Mouse (Mus musculus): ENCODE data around the gene Acnat2.
"Not testable (repeated sequence)": the region's sequence is repeated elsewhere in the genome, so short reads cannot be mapped to it uniquely, and the experiment has no call there.

Gene Acnat2

DNA sequence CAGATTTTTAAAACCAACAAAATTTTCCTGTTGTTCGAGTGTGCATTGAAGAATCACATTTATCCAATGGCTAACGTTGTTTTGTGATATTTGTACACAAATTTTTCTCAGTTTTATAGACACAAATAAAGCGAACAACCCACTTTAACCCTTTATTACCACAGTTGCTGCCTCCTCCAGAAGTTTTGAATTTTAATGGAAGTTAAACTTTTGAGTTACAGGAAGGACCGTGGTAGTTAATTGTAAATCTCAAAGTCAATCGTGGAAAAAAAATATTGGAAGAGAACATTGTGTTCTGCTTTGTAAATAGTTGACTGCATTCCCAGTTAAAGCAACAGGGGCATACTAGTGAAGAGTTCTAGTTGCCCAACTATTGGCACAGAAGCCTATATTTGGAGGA, at the start of gene Acnat2:
Gene Acnat2 (minus strand): TSS at position 195 of the 400 bp plus-strand sequence.
- DNase-seq (ENCODE audit: low spot score in 2 of 2), result not testable (repeated sequence)

DNA sequence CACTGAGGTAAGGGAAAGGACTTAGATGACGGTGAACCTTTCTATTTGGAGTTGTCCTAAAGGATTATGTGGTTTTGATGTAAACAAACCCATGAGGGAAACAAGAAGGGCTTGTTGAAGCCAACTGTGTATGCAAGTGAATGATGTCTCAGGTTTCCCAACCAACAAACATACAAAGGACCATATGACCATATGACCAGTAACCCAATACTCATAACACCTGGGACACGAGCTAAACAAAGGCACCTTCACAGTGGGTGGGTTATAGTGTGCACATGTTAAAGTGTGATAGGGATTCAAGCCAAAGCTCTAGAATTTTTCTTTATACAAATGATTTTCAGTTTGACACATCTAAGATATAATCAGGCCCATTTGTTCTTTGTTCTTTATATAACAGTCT, 48.2 kb upstream of the Acnat2 start:
- DNase-seq (ENCODE audit: low spot score in 2 of 2), result no peak

DNA sequence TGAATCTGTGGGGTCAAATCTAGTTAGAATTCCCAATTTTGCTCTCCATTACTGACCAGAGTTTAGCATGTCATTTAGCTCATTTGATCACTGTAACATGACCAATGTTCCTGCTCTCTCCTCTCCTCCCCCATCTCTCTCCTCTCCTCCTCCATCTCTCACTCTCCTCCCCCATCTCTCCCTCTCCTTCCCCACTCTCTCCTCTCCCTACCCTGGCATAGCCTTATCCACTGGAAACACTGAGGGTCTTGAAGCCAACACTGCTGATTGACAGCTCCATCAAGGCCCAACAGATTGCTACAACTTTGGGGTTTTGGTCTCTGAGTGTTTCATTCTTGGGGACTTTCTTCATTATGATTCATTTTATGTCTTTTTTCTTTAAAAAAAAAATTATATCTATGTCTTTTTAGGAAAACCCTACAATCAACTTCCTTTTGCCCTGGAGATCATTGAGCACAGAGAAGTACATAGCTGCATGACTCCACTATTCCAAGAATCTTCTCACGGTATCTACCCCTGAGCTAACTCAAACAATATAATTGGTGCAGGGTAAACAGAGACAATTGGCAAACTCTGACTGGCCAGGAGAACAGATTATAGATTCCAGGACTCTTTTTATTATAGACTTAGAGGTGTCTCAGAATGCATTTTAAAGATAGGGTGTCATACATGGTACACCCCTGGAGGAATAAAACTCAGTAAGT, 44.0 kb upstream of the Acnat2 start:
- DNase-seq (ENCODE audit: low spot score in 2 of 2), result no peak

- DNase-seq (ENCODE audit: low spot score in 2 of 2), result not testable (repeated sequence)
Measured at GRCm38 (mm10) chr4:49451133-49451847, 43.3 kb upstream of the Acnat2 start.

DNA sequence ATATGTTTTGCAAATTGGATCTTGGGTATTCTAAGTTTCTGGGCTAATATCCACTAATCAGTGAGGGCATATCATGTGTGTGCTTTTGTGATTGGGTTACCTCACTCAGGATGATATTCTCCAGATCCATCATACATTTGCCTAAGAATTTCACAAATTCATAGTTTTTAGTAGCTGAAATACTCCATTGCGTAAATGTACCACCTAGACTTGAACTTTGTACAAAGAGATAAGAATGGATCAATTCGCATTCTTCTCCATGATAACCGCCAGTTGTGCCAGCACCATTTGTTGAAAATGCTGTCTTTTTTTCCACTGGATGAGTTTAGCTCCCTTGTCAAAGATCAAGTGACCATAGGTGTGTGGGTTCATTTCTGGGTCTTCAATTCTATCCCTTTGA, 29.0 kb upstream of the Acnat2 start:
- not testable (repeated sequence) for DNase-seq (ENCODE audit: low spot score in 2 of 2)

- not testable (repeated sequence) for DNase-seq (ENCODE audit: low spot score in 2 of 2)
Measured at GRCm38 (mm10) chr4:49410151-49410550, 2.2 kb upstream of the Acnat2 start.

GRCm38 (mm10) chr4:49386873-49387272, 21.1 kb downstream of the Acnat2 start:
- no peak for DNase-seq (ENCODE audit: low spot score in 2 of 2)

- DNase-seq (ENCODE audit: low spot score in 2 of 2), result not testable (repeated sequence)
Measured at GRCm38 (mm10) chr4:49383576-49384318, 24.2 kb downstream of the Acnat2 start.

GRCm38 (mm10) chr4:49368046-49368445, 39.9 kb downstream of the Acnat2 start:
- not testable (repeated sequence) for DNase-seq (ENCODE audit: low spot score in 2 of 2)

DNA sequence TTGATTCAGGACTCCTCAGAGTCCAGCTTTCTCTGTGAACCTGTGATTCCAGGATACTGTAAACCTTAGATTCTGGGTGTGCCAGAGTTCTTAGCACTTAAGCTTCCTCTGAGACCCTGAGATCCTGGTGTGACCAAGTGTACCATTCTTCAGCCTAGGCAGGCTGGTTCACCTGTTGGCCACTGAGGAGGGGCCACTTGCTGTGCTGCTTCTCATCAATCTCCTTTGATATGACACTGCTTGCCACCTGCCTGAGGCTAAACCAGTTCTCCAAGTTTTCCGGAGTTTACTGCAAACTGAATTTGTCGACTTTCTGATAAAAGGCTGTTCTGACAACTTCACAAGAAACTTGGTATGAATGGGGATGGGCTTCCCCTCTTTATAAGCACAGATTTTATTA, 50.9 kb downstream of the Acnat2 start:
- DNase-seq (ENCODE audit: low spot score in 2 of 2), result no peak

- DNase-seq (ENCODE audit: low spot score in 2 of 2), result no peak
Measured at GRCm38 (mm10) chr4:49350470-49350869, 57.5 kb downstream of the Acnat2 start.

DNA sequence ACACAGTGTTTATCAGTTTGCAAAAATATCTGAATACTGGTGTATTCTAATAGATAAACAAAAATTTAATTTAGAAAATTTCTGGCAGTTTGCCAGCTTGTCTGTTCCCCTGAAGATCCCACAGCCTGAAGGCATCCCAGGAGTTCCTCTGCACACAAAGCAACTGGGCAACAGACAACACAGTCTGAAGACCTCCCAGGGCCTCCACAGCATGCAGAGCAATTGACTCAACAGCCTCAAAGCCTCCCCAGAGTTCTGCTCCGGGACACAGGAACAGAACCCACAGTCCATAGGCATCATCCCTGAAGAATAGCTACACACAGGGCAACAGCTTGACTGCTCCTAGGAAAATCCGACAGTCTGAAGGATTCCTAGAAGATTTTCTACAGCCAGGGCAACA, 59.3 kb downstream of the Acnat2 start:
- DNase-seq (ENCODE audit: low spot score in 2 of 2), result no peak

DNA sequence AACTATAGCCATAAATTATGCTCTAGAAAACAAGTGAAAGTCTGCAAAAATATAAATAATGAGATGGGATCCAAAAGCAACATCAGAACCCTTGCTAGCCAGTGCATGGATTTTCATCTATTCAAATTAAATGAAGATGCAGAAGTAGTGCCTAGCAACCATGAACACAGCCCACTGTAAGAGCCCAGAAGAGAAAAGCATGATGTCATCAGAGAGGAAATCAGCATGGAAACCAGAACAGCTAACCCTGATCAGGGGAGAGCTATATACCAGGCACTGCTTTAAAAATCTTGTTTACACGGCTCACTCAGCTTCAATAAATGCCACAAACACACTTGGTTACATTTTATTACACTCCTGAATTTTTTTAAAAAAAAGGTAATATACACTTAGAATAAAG, 60.0 kb downstream of the Acnat2 start:
- not testable (repeated sequence) for DNase-seq (ENCODE audit: low spot score in 2 of 2)

- not testable (repeated sequence) for DNase-seq (ENCODE audit: low spot score in 2 of 2)
Measured at GRCm38 (mm10) chr4:49340091-49340490, 67.9 kb downstream of the Acnat2 start.

GRCm38 (mm10) chr4:49337949-49338348, 70.0 kb downstream of the Acnat2 start:
- not testable (repeated sequence) for DNase-seq (ENCODE audit: low spot score in 2 of 2)
